Mouse (Mus musculus) CH12.LX (cell line): Measurements from ENCODE around the gene Opn4.

Experiments used
- CTCF ChIP-seq, 2 experiments: IDR thresholded peaks in 1 of 2; conservative IDR thresholded peaks in 1 of 2; 2 replicates each; pipeline ENCODE4 v1.5.1; 2011 to 2012; ENCODE audit warnings: low read depth in 2 of 2, low read length in 2 of 2, improper control_type of control experiment in 1 of 2, inconsistent platforms in 1 of 2, mild to moderate bottlenecking in 1 of 2, moderate library complexity in 1 of 2
- E2F4 ChIP-seq: IDR thresholded peaks from 2 replicates; pipeline ENCODE4 v1.6.1; 2011; ENCODE audit warnings: low read depth, low read length, improper control_type of control experiment; ENCODE audit not compliant: insufficient replicate concordance
- ELF1 ChIP-seq: IDR thresholded peaks from 2 replicates; pipeline ENCODE4 v1.6.1; 2014; ENCODE audit warnings: low read depth, mild to moderate bottlenecking, inconsistent platforms, low read length, improper control_type of control experiment
- EP300 ChIP-seq: IDR thresholded peaks from 2 replicates; pipeline ENCODE4 v1.6.1; 2011; ENCODE audit warnings: low read length, improper control_type of control experiment
- HCFC1 ChIP-seq: IDR thresholded peaks from 2 replicates; pipeline ENCODE4 v1.6.1; 2012; ENCODE audit warnings: low read depth, mild to moderate bottlenecking, inconsistent platforms, low read length, improper control_type of control experiment
- MAFK ChIP-seq: IDR thresholded peaks from 2 replicates; pipeline ENCODE4 v1.6.1; 2011; ENCODE audit warnings: low read length, improper control_type of control experiment; ENCODE audit not compliant: insufficient replicate concordance
- MAX ChIP-seq: IDR thresholded peaks from 2 replicates; pipeline ENCODE4 v1.6.1; 2011; ENCODE audit warnings: low read length, improper control_type of control experiment
- POLR2A ChIP-seq: IDR thresholded peaks from 2 replicates; pipeline ENCODE4 v1.6.1; 2011; ENCODE audit warnings: low read depth, mild to moderate bottlenecking, improper control_type of control experiment, low read length
- RAD21 ChIP-seq: IDR thresholded peaks from 2 replicates; pipeline ENCODE4 v1.6.1; 2011; ENCODE audit warnings: low read depth, mild to moderate bottlenecking, low read length, improper control_type of control experiment, moderate library complexity
- RCOR1 ChIP-seq: conservative IDR thresholded peaks from 2 replicates; pipeline ENCODE4 v1.6.1; 2012; ENCODE audit warnings: low read depth, mild to moderate bottlenecking, inconsistent platforms, low read length, improper control_type of control experiment
- TBP ChIP-seq: conservative IDR thresholded peaks from 2 replicates; pipeline ENCODE4 v1.6.1; 2011; ENCODE audit warnings: low read depth, low read length, improper control_type of control experiment
- ZKSCAN1 ChIP-seq: IDR thresholded peaks from 2 replicates; pipeline ENCODE4 v1.6.1; 2012; ENCODE audit warnings: low read depth, inconsistent platforms, low read length, improper control_type of control experiment, borderline replicate concordance
- ZNF384 ChIP-seq: IDR thresholded peaks from 2 replicates; pipeline ENCODE4 v1.6.1; 2012; ENCODE audit warnings: low read depth, low read length, improper control_type of control experiment, inconsistent platforms

GRCm38 (mm10) chr14:34570294-34570693 is 29.6 kb downstream of the Opn4 start:
- TF ChIP-seq E2F4 (no peak), ELF1 (no peak), MAFK (no peak), EP300 (no peak), CTCF (conservative IDR thresholded peaks at IDR 0.05 in 1 of 2, IDR thresholded peaks at IDR 0.05 in 1 of 2; ENCODE audit: low read depth in 2 of 2, low read length in 2 of 2) (peak; percentile 72 to 94), POLR2A (no peak), ZKSCAN1 (no peak), RAD21 (peak; percentile 94), HCFC1 (no peak), RCOR1 (no peak), MAX (no peak), ZNF384 (no peak), TBP (no peak)
